Mouse (Mus musculus) left cerebral cortex, postnatal 36 days (tissue): Measurements from ENCODE around the gene Ppcs. TPM values are rescaled to one million over a fixed set of nuclear protein-coding genes. Genes with fewer than 3 reads are reported as not detected.

Experiments
- DNase-seq, 2 experiments: peaks; one replicate each; pipeline ENCODE4 v3.0.0; 2021 to 2022; ENCODE audit warnings: low spot score in 2 of 2, mixed read lengths in 1 of 2
- intact Hi-C: fragments of 180-260 bp; cut with DNase I; formaldehyde crosslinking; loops from one replicate; pipeline ENCODE4 v1.15.1; 2025
- total RNA-seq, 2 experiments: library from RNA; stranded (reverse); gene quantifications; 2 replicates each; pipeline ENCODE4 v1.2.3; 2021

Ppcs gene
- total RNA-seq, 2 experiments from 2014 or later: 4.7 to 7.2 TPM

DNA sequence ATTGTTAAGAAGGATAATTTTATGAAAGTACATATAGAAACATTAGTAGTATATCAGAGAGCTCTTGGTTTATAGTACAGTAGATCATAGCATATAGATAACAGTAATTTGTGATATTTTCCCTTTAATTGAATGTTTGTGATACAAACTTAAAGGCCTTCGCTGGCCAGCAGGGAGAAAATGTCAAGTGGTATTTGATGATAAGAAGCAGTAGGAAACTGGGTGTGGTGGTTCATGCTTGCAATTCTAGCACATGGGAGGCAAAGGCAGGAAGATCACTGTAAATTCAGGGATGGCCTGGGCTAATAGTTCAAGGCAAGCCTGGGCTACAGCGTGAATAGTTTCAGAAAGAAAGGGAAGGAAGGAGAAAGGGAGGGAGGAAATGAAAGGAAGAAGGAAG is 2.9 kb upstream of the Ppcs start:
- DNase-seq: no peak
- intact Hi-C loops: no loop called here

DNA sequence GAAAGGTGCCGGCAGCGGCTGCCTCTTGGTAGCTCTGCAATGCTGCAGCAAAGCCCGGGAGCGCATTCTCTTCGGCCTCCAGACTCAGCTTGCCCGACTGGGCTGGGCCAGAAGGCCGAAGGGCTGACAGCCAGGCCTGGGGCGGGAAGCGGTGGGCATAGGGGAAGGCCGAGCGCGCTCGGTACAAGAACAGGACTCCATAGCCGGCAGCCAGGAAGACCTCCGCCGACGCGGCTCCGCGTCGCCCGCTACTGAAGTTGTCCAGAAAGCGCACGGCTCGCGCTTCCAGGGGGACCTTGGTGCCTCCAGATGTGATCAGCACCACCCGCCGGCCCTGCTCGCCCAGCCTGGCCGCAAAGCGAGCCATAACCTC is 313 bp downstream of the Ppcs start:
- DNase-seq: no peak
- intact Hi-C loops: loop anchor here (1.0 to 5.0 kb wide), 2 partner anchors 40 to 117 kb away; partner anchors contain the start of gene Frg2f1

DNA sequence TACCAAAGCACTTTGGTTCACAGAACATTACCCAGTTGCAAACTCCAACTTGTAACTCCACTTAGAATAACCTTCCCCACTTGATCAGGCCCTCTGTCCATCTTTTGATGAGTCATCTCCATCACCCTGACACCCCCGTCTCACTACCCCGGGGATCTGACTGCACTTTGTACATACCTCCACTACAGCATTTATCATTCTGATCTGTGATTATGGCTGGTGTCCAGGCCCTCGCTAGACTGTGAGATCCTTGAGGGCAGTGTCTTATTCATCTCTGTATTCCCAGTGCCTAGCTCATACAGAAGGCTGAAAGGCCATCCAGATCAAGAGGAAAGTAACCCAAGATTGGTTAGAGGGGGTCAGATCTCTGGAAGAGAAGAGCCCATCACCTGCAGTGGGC is 1.0 kb downstream of the Ppcs start:
- no peak for DNase-seq
- intact Hi-C loops: loop anchor here (5.0 kb wide), 1 partner anchor 41 kb away; no protein-coding TSS in a partner anchor

DNA sequence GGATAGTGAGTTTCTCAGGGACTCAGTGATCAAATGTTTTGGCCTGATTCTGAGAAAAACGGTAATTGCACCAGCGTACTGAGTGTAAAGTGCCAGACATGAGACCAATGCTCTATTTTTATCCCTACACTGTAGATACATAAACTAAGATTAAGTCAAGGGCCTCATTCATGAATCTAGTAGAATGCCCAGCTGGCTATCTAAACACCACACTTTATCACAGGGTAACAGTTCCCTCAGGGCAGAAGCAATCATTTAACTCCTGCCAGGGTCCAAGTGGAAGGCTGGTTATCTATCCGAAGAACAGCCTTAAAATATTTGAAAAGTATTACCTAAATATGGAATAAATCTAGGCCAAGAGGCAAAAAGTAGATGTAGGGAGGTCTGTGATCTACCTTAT is 4.3 kb downstream of the Ppcs start:
- intact Hi-C loops: no loop called here

DNA sequence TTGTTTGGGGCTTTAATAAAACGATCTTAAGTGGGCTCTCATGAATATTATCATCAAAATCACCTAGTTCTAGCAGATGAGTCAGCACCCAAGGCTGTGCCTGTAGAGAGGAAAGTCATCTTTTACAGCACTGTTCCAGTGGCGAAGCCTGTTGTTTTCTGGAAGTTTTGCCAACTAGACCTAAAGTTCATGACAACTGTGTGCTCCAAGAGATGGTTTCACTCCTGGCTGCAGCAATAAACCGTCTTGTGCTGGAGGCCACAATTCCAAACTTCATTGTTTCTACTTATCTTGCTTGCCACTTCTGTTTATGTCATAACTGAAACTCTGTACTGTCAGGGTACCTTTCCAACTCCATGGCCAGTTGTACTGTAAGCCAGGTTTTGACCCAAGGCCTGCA is 5.0 kb downstream of the Ppcs start:
- intact Hi-C loops: no loop called here
- no peak for DNase-seq

More for the DNA sequence above, 4.3 kb downstream of the Ppcs start:
- DNase-seq: no peak

DNA sequence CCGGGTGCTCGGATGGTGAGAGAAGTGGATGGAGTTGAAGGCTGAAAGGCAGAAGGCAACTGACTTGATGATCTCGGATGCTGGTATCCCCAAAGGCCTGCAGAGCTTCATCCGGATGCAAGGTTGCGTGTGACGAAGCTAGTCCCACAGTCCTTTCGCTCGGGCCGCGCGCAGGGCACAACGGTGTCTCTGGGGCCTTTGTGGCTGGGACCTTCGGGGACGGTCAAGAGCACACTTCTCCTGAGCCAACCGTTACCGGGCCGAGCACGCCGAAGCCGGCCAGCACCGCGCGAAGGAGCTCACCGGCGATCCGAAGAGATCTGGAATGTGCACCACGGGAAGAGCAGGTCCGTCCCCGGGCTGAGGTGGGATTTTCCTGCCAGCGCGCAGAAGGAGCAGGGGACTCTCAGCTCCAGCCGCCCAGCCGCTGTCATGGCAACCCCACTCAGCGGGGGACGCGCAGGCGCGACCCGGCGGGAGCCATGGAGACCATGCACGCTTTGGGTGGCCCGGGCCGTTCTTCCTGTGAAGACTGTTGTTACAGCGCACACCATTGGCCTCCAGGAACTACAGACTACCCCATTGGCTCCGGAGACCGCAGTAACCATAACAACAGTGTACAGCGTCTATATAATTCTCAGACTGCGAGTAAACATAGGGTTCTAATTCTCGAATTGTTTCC is 7.0 kb downstream of the Ppcs start, which contains the start of gene Ccdc30:
TSS of gene Ccdc30 (minus strand) at position 450 of the 682 bp plus-strand sequence.
- intact Hi-C loops: no loop called here
- DNase-seq: peak; percentile 96

DNA sequence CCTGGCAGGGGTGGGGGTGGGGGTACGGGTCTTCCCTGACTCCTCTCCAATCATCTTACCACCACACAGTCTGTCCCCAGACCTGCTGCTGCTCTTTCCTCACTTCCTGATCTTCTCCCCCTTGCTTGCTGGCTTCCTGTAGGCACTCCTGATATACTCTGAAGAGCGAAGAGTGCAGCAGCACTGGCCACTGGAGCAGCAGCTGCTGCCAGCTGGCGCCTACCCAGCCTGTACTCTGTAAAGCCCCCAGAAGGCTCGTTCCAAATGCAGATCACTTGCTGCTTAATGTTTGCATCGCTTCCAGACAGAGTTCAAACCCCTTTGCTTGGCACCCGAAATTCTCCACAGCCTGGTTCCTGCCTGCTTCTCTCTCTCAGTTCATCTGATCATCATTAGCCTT is 9.4 kb downstream of the Ppcs start:
- intact Hi-C loops: no loop called here

DNA sequence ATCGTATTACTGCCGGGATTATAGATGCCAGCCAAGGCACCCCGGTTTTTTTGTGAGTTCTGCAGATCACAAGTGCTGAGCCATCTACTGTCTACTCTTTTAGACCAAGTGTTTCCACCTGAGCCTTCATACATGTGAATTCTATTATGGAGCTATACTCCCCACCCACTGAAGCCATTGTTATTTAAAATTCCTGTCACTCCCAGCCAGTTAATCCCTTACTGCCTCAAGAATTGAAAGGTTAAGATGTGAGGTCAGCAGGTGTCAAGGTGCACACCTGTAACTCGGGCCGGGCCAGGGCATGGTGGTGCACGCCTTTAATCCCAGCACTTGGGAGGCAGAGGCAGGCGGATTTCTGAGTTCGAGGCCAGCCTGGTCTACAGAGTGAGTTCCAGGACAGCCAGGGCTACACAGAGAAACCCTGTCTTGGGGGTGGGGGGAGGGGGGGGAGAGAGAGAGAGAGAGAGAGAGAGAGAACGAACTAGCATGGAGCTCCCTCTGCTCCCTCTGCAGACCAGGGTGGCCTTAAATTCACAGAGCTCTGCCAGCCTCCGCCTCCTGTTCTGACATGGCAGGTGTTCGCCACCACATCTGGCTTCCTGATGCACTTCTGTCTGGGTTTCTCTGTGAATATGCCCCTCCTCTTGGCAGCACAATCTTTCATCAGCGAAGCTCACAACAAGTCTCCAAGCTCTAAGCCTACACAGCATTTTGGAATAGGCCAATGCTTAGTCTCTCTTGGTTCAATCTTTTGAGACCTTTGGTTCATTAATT is 10.2 kb downstream of the Ppcs start:
- intact Hi-C loops: no loop called here

More for the DNA sequence above, 9.4 kb downstream of the Ppcs start:
- no peak for DNase-seq

DNA sequence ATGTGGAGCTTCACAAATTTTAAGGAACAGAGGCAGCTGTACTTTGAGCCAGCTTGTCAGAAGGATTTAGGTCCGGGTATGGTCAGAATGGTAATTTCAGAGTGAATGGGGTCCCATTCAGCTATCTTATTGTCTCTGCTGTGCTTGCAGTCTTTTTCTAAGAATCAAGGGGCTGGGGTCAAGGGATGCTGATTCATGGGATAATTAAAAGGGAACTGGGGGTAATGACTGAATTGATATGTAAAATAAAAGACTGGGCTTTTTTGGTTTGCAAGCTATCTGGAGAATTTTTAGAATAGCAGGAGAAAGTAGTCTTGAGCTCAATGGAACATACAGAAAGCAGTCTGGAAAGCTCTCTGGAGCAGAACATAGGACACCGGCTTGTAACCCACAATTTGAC is 18.8 kb downstream of the Ppcs start:
- intact Hi-C loops: no loop called here
- DNase-seq: no peak

More for the DNA sequence above, 10.2 kb downstream of the Ppcs start:
- DNase-seq: no peak

DNA sequence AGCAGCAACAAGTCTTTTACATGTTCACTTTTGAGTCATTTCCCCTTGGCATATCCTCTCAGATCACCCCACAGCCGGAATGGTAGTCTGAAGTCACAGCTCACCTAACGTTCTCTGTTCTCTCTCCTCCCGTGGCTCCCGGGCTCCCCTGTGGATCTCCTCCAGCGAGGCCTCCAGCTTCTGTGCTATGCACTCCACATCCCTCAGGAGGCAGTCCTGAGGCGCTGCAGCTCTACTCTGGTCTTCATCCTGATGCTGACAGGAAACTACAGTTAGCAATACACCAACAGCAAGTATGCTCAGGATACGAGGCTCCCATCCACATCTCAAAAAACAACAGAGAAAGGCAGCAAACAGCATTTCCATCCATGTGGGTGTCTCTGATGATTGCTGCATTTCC is 21.3 kb downstream of the Ppcs start:
- intact Hi-C loops: no loop called here
- DNase-seq: no peak

DNA sequence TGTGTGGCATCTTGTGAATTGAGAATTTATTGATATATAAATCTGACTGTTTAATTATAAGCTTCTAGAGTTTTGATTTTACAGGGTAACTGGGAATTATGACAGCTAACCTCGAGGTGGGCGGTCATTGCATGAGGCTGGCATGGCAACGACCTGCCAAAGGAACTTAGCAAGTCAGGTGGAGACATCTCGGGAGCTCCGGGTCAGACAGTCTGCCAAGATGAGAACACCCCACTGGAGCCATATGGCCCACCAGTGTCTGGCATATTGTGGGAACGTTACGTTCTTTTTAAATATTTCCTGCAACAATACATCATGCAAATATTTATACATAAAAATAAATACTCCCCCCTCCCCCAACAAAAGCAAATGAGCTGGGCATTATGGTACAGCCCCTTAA is 23.5 kb downstream of the Ppcs start:
- DNase-seq: no peak
- intact Hi-C loops: no loop called here

DNA sequence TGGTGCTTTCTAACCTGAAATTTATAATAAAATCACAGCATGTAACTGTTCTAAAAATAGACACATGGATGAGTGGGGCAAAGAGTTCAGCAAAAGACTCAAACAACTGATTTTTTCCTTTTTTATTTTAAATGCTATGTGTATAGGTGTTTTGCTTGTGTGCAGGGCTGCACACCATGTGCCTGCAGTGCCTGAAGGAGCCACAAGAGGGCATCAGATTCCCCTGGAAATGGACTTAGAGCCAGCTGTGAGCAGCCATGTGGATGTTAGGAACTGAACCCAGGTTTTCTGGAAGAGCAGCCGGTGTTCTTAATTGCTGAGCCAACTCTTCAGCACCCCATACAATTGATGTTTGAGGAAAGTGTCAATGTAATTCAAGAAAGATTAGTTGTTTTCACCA is 31.9 kb downstream of the Ppcs start:
- DNase-seq: no peak
- intact Hi-C loops: no loop called here

DNA sequence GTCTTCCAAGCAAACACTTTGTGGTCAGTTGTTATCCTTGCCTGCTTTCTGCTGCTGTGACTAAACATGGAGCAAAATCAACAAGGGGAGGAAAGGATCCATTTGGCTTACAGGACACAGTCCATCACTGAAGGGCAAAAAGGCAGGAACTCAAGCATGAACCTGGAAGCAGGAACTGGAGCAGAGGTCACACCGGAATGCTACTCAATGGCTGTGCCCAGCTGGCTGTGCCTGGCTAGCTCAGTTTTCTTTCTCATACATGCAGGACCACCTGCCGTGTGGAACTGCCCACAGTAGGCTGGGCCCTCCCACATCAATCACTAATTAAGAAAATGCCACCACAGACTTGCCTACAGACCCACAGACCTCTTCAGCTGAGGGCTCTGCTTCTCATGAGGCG is 33.0 kb downstream of the Ppcs start:
- DNase-seq: no peak
- intact Hi-C loops: no loop called here

DNA sequence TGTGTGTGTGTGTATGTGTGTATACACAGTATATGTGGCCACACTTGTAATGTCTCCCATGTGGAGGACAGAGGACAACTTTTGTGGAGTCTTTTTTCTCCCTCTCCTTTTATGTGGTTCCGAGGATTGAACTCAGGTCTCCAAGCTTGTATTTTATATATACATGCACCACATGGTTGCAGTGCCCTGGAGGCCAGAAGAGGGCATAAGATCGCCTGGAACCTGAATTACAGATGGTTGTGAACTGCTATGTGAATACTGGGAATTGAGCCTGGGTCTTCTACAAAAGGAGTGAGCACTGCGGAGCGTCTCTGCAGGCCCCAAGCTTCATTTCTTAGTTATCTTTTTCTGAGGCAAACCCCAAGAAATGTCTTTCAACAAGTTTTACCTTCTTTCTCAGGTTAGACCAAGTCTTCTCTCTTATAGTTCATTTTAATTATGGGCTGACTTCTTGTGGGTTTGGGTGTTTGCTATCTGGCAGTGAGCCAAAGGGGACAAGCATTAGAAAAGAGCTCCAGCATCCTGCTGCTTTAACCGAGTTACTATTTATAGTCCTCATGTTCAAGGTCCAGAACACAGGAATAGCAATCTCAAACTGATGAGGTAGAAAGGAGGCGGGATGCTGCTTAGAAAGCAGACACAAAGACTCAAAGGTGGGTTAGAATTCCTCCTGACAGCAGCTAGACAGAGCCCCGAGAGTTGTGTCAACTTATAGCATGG is 40.6 kb downstream of the Ppcs start:
- intact Hi-C loops: no loop called here
- no peak for DNase-seq

DNA sequence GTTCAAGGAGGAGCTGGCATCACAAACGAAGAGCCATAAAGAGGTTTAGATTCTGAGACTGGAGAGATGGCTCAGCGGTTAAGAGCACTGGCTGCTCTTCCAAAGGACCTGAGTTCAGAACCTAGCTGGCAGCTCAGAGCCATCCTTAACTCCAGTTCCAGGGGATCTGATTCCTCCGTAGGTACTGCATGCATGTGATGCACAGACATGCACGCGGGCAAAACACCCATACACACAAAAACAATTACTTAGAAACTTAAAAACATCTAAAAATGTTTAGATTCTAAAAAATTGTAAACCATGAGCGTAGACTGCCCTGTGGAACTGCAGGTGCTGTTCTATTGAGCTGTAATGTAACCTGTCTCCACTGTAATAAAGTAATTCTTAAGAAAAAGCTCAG is 52.8 kb downstream of the Ppcs start:
- DNase-seq: no peak
- intact Hi-C loops: no loop called here

Other genes starting within 250 kb of the Ppcs start
- 1 to 10 TPM; 6.9 to 8.6 TPM for gene Zfp691, start 248.2 kb downstream of the Ppcs start, total RNA-seq
- gene Ermap, start 232.4 kb downstream of the Ppcs start, total RNA-seq: under 1 TPM; 0.44 to 0.75 TPM
- 10 to 100 TPM; 18.5 to 20.5 TPM for gene Svbp, start 227.1 kb downstream of the Ppcs start, total RNA-seq
- gene Tmem269, start 204.2 kb downstream of the Ppcs start, total RNA-seq: under 1 TPM; 0.57 to 0.91 TPM
- 10 to 100 TPM; 28.0 to 34.5 TPM for gene AU022252, start 189.7 kb downstream of the Ppcs start, total RNA-seq
- 1 to 10 TPM; 4.9 to 7.7 TPM for gene P3h1, start 189.5 kb downstream of the Ppcs start, total RNA-seq
- gene Cldn19, start 167.0 kb downstream of the Ppcs start, total RNA-seq: under 1 TPM; 0.27 to 0.32 TPM
- gene Ybx1, start 127.8 kb downstream of the Ppcs start, total RNA-seq: 100 to 1,000 TPM; 211 to 212 TPM
- 10 to 100 TPM; 15.2 to 16.2 TPM for gene Ppih, start 101.9 kb downstream of the Ppcs start, total RNA-seq
- gene Ccdc30, start 6.9 kb downstream of the Ppcs start, total RNA-seq: 10 to 100 TPM; 19.5 to 23.3 TPM
- under 1 TPM in 1 of 2 experiments, not detected in 1; 0.88 TPM for gene Zmynd12, start 394 bp upstream of the Ppcs start, total RNA-seq
- gene Rimkla, start 70.2 kb upstream of the Ppcs start, total RNA-seq: 1 to 10 TPM; 6.5 to 7.9 TPM
- 10 to 100 TPM; 65.4 to 71.2 TPM for gene Foxj3, start 114.6 kb upstream of the Ppcs start, total RNA-seq
- 10 to 100 TPM; 21.7 to 26.1 TPM for gene Frg2f1, start 117.1 kb upstream of the Ppcs start, total RNA-seq
- not detected for gene Guca2a, start 215.3 kb upstream of the Ppcs start, total RNA-seq
- not detected for gene Guca2b, start 236.5 kb upstream of the Ppcs start, total RNA-seq